Mouse (Mus musculus): ENCODE data around the gene Gm20388. TPM values are rescaled to one million over a fixed set of nuclear protein-coding genes. Genes with fewer than 3 reads are reported as not detected.
A peak's percentile ranks its signal among the peaks of the same experiment; 100 is the strongest.

Gm20388 gene
- polyA plus RNA-seq, 1 experiment = 49.7 TPM

GRCm38 (mm10) chr8:120889189-120889588 is 978.5 kb downstream of the Gm20388 start:
- no peaks in the 10 kb centered on the region for H3K4me1 ChIP-seq (ENCODE audit: control insufficient read depth, insufficient read depth, low read length)
- no peaks in the 10 kb centered on the region for H3K36me3 ChIP-seq (ENCODE audit: control insufficient read depth, insufficient read depth, low read length)
- H3K27me3 ChIP-seq (replicated peaks; ENCODE audit: control insufficient read depth, insufficient read depth, low read length) = no peaks in the 10 kb centered on the region; the same call in 1 of the 2 replicates
- TF ChIP-seq POLR2A (IDR thresholded peaks at IDR 0.05; ENCODE audit: low read depth, low read length) (no peak), CTCF (conservative IDR thresholded peaks at IDR 0.05; ENCODE audit: insufficient read depth, insufficient read length, low read depth, low read length) (no peak)
- WGBS = 84% methylated on average over 4 of the region's 4 CpGs
- H3K27ac ChIP-seq (ENCODE audit: insufficient read depth, low read depth, low read length) = no peak overlapping the region
- no peak overlapping the region for H3K4me3 ChIP-seq (ENCODE audit: insufficient read depth, low read depth, low read length)
- DNase-seq = no peak

GRCm38 (mm10) chr8:120890068-120890467 is 979.4 kb downstream of the Gm20388 start:
- no peaks in the 10 kb centered on the region for H3K4me1 ChIP-seq (ENCODE audit: control insufficient read depth, insufficient read depth, low read length)
- DNase-seq = no peak
- H3K4me3 ChIP-seq (ENCODE audit: insufficient read depth, low read depth, low read length) = no peak overlapping the region
- TF ChIP-seq POLR2A (IDR thresholded peaks at IDR 0.05; ENCODE audit: low read depth, low read length) (no peak), CTCF (conservative IDR thresholded peaks at IDR 0.05; ENCODE audit: insufficient read depth, insufficient read length, low read depth, low read length) (no peak)
- 9% methylated on average over 11 of the region's 11 CpGs for WGBS
- H3K27ac ChIP-seq (ENCODE audit: insufficient read depth, low read depth, low read length) = no peak overlapping the region
- H3K27me3 ChIP-seq (replicated peaks; ENCODE audit: control insufficient read depth, insufficient read depth, low read length) = no peaks in the 10 kb centered on the region; the same call in 1 of the 2 replicates
- H3K36me3 ChIP-seq (ENCODE audit: control insufficient read depth, insufficient read depth, low read length) = no peaks in the 10 kb centered on the region

- TF ChIP-seq POLR2A (IDR thresholded peaks at IDR 0.05; ENCODE audit: low read depth, low read length) (no peak), CTCF (conservative IDR thresholded peaks at IDR 0.05; ENCODE audit: insufficient read depth, insufficient read length, low read depth, low read length) (no peak)
- no peaks in the 10 kb centered on the region for H3K4me1 ChIP-seq (ENCODE audit: control insufficient read depth, insufficient read depth, low read length)
- H3K4me3 ChIP-seq (ENCODE audit: insufficient read depth, low read depth, low read length) = no peak overlapping the region
- no peak overlapping the region for H3K27ac ChIP-seq (ENCODE audit: insufficient read depth, low read depth, low read length)
- no peaks in the 10 kb centered on the region for H3K27me3 ChIP-seq (replicated peaks; ENCODE audit: control insufficient read depth, insufficient read depth, low read length)
- no peaks in the 10 kb centered on the region for H3K36me3 ChIP-seq (ENCODE audit: control insufficient read depth, insufficient read depth, low read length)
- no peak for DNase-seq
- 8% methylated on average over 4 of the region's 4 CpGs for WGBS
Measured at GRCm38 (mm10) chr8:120895009-120895408, 984.4 kb downstream of the Gm20388 start.

DNA sequence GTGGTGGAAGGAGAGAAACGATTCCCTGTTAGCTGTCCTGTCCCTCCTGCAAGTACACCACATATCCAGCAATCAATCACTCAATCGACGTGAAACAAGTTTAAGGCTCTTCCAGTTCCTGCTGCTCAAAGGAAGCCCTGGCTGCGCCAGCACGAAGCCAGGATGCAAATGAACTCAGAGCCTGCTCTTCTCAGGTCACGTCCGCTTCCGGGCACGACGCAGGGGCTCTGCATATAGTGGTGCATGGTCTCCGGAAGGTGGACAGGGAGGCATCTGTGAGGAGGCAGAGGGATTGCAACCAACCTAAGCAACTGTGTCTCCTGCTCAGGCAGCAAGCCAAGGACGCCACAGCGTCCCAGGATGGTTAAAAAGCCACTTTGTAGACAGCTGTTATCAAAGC is 985.0 kb downstream of the Gm20388 start:
- H3K4me1 ChIP-seq (ENCODE audit: control insufficient read depth, insufficient read depth, low read length) = no peaks in the 10 kb centered on the region
- WGBS = 1% methylated on average over 13 of the region's 13 CpGs
- H3K27me3 ChIP-seq (replicated peaks; ENCODE audit: control insufficient read depth, insufficient read depth, low read length) = no peaks in the 10 kb centered on the region
- DNase-seq = no peak
- H3K36me3 ChIP-seq (ENCODE audit: control insufficient read depth, insufficient read depth, low read length) = no peaks in the 10 kb centered on the region
- H3K27ac ChIP-seq (ENCODE audit: insufficient read depth, low read depth, low read length) = no peak overlapping the region
- no peak overlapping the region for H3K4me3 ChIP-seq (ENCODE audit: insufficient read depth, low read depth, low read length)
- TF ChIP-seq POLR2A (IDR thresholded peaks at IDR 0.05; ENCODE audit: low read depth, low read length) = no peak
- no peak for TF ChIP-seq CTCF (conservative IDR thresholded peaks at IDR 0.05; ENCODE audit: insufficient read depth, insufficient read length, low read depth, low read length)

GRCm38 (mm10) chr8:120896203-120896602 is 985.6 kb downstream of the Gm20388 start:
- Histone ChIP-seq H3K27me3 (replicated peaks; ENCODE audit: control insufficient read depth, insufficient read depth, low read length) (no peaks in the 10 kb centered on the region), H3K36me3 (ENCODE audit: control insufficient read depth, insufficient read depth, low read length) (no peaks in the 10 kb centered on the region), H3K4me3 (ENCODE audit: insufficient read depth, low read depth, low read length) (no peak overlapping the region), H3K4me1 (ENCODE audit: control insufficient read depth, insufficient read depth, low read length) (no peaks in the 10 kb centered on the region), H3K27ac (ENCODE audit: insufficient read depth, low read depth, low read length) (no peak overlapping the region)
- WGBS = 40% methylated on average over 13 of the region's 13 CpGs
- DNase-seq = no peak
- no peak for TF ChIP-seq POLR2A (IDR thresholded peaks at IDR 0.05; ENCODE audit: low read depth, low read length)
- no peak for TF ChIP-seq CTCF (conservative IDR thresholded peaks at IDR 0.05; ENCODE audit: insufficient read depth, insufficient read length, low read depth, low read length)

DNA sequence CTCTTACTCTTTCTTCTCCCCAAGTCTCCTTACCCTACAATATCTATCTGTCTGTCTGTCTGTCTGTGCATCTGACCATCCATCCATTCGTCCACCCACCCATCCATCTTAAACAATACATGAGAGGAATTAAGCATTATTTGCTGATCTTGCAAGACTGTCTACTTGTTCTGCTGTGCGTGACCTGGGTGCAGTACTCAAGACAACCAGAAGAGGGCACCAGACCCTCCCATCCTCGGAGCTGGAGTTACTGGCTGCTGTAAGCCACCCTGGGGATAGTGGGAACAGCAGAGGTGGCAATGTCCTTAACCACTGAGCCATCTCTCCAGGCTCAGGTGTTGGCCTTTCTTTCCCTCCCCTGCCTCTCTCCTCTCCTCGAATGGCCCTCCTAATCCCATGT is 987.4 kb downstream of the Gm20388 start:
- Histone ChIP-seq H3K27ac (ENCODE audit: insufficient read depth, low read depth, low read length) (no peak overlapping the region), H3K27me3 (replicated peaks; ENCODE audit: control insufficient read depth, insufficient read depth, low read length) (no peaks in the 10 kb centered on the region), H3K36me3 (ENCODE audit: control insufficient read depth, insufficient read depth, low read length) (no peaks in the 10 kb centered on the region), H3K4me1 (ENCODE audit: control insufficient read depth, insufficient read depth, low read length) (no peaks in the 10 kb centered on the region), H3K4me3 (ENCODE audit: insufficient read depth, low read depth, low read length) (no peak overlapping the region)
- WGBS = 51% methylated on average over 4 of the region's 4 CpGs
- TF ChIP-seq POLR2A (IDR thresholded peaks at IDR 0.05; ENCODE audit: low read depth, low read length) = no peak
- TF ChIP-seq CTCF (conservative IDR thresholded peaks at IDR 0.05; ENCODE audit: insufficient read depth, insufficient read length, low read depth, low read length) = peak; percentile 74
- peak; percentile 32 for DNase-seq

DNA sequence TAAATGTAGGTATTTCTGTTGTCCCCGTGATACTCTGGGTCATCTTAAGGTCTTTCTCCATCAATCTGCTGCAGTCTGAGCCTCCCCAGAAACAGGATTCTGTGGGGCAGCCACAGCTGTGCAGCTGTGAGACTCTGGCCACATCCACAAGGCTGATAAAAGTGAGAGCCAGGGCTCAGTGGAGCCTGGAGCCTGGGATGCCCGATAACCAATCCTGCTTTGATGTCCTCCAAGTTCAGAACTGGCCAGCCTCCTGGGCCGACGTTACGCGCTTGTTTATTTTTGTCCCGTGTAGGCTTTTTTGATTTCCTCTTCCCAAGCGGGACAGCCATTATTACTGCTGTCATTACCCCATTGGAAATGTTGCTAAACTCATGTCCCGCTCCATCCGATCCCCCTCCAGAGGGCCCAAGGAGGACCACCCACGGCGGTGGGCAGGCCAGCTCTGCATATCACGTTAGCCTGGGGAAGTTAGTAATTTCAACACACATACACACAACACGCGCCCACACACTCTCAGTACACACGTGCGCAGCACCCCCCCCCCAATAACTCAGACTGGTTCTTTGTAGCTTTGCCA is 988.3 kb downstream of the Gm20388 start:
- TF ChIP-seq POLR2A (IDR thresholded peaks at IDR 0.05; ENCODE audit: low read depth, low read length) (no peak), CTCF (conservative IDR thresholded peaks at IDR 0.05; ENCODE audit: insufficient read depth, insufficient read length, low read depth, low read length) (no peak)
- Histone ChIP-seq H3K27me3 (replicated peaks; ENCODE audit: control insufficient read depth, insufficient read depth, low read length) (no peaks in the 10 kb centered on the region), H3K4me1 (ENCODE audit: control insufficient read depth, insufficient read depth, low read length) (no peaks in the 10 kb centered on the region), H3K4me3 (ENCODE audit: insufficient read depth, low read depth, low read length) (no peak overlapping the region), H3K36me3 (ENCODE audit: control insufficient read depth, insufficient read depth, low read length) (no peaks in the 10 kb centered on the region), H3K27ac (ENCODE audit: insufficient read depth, low read depth, low read length) (no peak overlapping the region)
- 31% methylated on average over 17 of the region's 17 CpGs for WGBS
- no peak for DNase-seq

All from kidney, adult 2 months (tissue).